Mouse (Mus musculus): ENCODE measurements at regions not wholly inside any gene's neighbourhood (a gene's known extent, or its start where the extent isn't known, plus 50 kb on each side); places are given as distances from the start of the nearest gene placed in this dataset.

DNA sequence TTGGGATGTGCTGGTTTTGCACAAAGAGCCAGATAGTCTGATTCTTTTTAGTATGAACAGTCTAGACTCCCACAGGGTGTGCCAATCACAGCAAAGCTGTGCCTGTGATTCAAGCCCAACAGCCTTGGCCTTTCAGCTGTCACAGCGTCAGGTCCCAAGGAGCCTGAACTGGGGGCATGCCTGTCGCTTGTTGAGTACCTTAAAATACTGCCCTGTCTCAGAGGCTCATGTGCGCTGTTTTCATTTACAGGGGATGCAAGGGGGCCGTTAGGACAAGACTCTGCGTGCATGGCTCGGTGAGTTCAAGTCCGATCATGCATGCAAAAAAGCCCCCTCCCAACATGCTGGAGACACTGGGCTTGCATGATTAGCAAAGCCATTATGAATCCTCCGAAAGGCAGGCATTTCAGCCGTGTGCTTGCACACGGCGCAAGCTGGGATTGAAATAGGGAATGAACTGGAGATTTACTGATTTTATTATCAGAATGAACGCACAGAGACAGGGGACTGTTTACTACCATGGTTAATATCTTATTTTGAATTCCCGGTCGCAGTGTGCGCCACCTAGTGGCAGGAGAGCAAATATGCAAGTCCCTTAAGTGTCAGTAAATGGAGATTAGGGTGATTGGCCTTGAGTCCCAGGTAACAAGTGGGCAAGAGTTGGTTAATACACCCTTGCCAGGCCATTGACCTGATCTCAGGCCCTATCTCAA is 332.8 kb upstream of the Camk1g start:
- peak; percentile 12 to 54 for DNase-seq (ENCODE audit: low spot score in 2 of 2)

DNA sequence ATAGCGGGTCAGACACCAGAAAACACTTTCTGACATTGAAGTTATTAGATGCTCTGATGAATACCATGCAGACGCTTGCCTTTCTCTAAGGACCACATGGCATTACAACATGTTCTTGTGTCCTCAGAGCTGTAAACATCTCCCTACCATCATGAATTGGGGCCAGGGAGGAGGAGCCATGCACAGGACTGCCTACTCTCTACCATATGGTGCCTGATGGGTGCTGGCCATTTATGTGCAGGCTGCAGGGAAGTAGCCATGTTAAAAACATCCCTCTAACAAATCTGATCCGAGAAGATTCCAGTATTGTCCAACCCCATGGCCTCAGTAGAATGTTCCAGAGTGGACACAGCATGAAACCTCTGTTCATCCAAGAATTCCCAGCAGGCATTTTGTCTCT is 330.1 kb upstream of the Camk1g start:
- no peak for DNase-seq (ENCODE audit: low spot score in 2 of 2)

DNA sequence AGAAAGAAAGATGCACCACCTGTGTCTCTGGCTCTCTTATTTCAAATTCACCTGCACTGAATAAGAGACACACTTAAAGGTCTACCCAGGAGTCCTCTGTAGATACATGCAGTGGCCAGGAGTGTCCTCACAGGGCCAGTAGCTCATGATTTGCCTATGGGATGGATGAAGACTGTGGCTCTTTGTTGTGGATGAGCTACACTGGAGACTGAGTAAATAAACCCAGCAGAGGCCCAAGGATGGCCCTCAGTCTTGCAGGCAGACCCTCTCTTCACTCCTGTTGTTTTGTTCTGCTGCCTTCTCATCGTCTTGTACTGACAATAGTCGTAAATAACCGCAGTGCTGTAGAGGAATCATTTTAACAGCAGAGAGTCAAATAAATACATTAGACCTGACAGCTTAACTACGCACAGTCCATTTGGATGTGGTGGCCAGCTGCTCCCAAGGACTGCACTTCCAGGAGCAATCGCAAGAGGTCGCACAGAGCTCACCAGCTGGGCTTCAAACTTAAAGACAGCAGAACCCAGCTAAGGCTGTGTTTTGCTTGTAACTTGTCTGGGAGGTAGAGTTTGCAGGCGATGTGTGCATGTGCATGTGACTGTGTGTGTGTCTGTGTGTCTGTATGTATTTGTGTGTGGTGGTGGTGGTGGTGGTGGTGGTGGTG is 328.6 kb upstream of the Camk1g start:
- peak; percentile 26 to 64 for DNase-seq (ENCODE audit: low spot score in 2 of 2)

DNA sequence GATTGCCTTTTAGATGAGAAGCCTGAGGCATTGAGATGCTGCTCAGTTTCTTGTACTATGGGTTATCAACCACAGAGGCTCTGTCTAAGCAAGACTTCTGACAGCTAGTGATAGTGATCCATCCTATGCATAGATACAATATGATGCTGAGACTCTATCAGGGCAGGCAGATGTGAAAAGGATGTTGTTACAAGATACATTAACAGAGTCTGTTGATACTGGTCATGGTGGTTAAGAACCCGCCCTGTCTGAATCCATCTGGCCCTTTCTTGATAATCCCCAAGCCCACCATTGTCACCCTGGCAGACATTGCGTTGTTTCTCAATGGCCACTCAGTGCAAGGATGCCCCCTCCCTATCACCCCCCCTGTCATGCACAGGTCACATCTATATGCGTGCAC is 327.8 kb upstream of the Camk1g start:
- no peak for DNase-seq (ENCODE audit: low spot score in 2 of 2)

DNA sequence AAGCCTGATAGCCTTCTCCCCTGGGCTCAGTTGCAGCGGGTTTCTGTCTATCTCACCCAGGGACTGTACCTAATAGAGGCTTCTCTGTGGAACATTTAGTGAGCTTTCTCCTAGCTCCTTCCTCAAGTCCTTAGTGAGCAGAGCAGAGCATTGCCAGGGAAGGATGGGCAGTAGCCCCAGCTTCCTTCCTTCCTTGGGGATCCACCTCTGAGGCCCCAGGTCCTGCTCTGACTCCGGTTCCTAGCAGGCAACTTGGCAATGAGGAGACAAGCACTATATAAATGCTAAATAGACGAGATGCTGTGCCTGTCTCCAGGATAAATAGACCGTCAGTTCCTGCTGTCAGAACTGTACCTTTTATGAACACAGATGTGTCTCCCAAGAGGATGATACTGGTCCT is 326.9 kb upstream of the Camk1g start:
- DNase-seq (ENCODE audit: low spot score in 2 of 2): no peak

DNA sequence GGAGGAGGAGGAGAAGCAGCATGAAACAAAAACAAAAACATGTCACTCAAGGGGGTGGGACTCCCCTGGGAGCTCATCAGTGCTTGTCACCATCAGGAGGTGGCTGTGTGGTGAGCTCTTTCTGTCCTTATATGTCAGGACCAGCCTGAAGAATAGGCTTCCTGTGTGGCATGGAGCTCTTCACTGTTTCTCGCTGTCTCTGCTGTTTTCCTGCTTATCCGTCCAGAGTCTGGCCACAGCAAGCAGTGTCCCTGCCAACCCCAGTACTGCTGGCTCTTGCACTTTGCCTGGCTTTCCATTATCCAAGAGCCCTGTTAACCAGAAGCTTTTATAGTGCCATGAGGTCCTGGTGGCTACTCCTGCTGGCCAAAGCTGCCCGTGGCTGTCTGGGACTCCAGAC is 322.9 kb upstream of the Camk1g start:
- no peak for DNase-seq (ENCODE audit: low spot score in 2 of 2)

DNA sequence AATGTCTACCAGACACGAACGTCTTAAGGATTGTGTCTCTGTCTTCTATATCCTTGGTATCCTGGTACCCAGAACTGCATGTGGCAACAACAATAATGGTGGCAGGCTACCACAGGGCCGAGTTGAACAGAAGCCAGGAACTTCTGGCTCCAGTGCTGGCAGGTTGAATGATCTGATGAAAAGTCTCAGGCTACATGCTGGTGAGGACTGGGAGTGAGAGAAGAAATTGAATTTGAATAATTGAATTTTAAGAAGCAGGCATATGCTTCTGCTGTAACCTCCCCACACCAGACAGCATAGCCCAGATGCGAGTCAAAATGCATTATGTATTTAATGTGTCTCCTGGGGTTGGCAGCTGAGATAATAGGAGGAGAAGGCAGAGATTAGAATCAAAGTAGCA is 319.5 kb upstream of the Camk1g start:
- DNase-seq (ENCODE audit: low spot score in 2 of 2): no peak

DNA sequence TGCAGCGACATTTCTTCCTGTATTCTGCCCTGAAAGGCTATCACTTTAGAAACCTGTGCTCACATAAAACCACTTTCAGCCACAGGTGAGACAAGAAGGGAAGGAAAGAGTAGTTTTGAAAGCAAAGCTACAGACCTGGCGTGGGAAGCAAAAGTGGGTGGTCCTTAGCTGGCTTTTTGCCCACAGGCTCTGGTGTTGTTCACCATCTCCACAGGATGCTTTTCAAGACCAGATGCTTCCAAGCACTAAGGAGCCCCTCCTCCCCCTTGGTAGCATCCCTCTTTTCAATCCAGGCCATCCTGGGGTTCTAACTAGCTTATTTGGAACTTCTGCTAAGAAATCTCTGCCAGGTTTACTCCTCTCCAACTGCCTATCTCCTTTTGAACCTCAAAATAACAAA is 312.8 kb upstream of the Camk1g start:
- DNase-seq (ENCODE audit: low spot score in 2 of 2): no peak

DNA sequence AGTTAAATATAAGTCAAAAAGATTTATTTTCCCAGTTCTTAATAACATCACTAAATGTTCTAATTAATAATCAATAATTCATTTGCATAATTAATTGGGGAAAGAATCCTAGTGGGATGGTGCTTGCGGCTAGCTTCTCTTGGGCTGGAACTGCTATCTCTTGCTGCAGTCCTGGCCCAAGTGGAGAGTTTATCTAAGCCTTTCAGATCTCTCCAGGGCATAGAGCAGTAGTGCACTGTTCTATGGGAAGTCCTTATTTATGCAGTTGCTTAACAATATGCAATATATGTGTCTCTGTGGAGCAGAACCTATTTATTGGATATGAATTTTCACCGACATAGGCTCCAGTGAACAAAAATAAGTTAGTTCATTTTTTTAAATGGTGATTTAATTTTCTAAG is 308.4 kb upstream of the Camk1g start:
- DNase-seq (ENCODE audit: low spot score in 2 of 2): no peak

DNA sequence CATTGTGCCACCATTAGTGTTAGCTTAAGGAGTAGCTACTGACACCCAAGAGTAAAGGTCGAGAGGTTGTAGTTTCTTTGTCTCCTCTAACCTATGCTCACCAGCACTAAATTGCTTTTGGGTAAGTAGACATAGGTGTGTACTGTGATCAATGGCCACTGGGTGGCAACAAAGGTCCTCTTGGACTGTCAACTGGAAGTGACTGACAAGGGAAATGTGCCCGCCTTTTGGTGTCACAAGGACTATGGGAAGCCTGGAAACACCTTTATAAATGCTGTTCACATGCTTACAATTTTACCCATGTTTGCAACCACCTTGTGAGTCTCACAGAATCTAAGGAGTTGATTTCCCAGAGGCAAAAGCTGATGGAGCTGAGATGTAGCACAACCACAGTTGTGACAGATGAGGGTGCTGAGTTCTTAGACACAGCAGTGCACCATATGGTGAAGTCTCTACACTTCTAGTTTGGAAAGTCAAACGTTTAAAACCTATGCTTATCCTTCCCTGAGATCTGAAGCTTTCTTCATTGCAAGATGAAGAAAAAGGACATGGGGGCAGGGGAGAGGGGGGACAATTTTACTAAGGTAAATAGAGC is 303.2 kb upstream of the Camk1g start:
- DNase-seq (ENCODE audit: low spot score in 2 of 2): peak; percentile 27 to 60

DNA sequence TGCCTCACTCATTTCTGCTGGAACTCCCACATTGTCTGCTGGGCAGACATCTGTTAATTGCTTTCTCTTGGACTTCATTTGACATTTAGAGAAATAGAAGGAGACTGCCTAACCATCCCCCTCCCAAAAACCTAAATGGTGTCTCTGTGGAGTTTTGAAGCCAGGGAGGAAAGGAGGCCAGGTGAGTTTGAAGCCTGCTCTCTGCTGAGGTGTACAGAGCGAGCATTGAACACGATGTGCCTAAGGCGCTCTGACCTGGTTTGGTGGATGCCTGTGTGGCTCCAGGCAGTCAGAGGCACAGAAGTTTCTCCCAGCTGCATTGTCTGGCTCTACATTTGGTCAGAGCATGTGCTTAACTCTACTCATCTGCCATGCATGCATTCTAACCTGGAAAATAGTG is 302.6 kb upstream of the Camk1g start:
- no peak for DNase-seq (ENCODE audit: low spot score in 2 of 2)

DNA sequence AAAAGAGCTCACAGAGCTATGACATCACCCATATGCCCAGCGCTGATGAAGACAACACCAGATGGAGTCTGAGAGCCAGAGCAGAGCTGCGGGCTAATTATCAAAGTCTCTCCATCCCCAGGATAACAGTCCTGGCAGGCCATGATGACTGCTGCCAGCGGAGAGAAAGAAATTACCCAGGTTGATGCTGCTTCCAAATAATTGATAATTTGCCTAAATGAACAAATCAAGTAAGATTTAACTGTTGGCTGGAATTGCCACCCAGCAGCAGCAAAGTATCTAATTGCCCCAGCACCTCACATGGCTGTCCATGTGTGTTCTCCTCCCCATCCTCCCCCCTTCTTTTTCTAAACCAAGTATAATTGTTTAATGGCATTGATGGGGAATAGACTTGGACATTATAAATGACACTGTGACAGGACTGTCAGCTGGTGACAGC is 301.7 kb upstream of the Camk1g start:
- DNase-seq (ENCODE audit: low spot score in 2 of 2): no peak

DNA sequence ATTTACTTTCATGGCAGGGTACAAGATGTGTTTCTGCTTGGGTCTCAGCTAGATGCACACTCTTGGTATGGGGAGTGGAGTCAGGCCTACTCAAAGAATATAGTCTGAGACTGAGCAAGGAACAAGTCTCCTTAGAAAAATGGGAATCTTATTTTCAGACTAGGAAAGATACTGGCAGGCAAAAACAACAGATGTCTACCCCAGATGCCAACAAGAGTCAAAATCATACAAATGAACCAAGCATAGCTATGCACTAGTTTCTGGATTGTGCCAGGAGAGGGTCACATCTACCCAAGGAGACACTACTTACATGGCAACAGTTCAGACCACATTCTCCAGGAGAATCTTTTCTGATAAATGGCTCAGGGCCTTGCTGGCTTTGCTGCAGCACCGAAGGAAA is 300.9 kb upstream of the Camk1g start:
- DNase-seq (ENCODE audit: low spot score in 2 of 2): no peak

DNA sequence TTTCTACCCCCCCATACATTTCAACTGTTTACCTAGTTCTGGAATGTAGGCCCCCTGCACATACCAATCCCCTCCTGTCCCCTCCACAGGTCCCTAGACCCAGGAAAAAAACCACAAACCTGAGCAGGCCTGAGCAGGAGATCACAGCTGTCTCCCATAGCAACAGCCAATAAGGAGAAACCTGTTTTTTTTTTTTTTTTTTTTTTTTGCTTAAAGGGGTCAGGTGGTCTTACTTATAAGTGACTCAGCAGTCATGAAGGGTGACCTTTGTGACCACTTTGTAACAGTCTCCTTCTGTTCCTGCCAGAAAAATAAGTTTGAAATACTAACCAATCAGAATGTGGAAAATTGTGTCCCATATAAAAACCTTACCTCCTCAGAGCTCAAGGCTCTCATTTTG is 299.9 kb upstream of the Camk1g start:
- no peak for DNase-seq (ENCODE audit: low spot score in 2 of 2)

DNA sequence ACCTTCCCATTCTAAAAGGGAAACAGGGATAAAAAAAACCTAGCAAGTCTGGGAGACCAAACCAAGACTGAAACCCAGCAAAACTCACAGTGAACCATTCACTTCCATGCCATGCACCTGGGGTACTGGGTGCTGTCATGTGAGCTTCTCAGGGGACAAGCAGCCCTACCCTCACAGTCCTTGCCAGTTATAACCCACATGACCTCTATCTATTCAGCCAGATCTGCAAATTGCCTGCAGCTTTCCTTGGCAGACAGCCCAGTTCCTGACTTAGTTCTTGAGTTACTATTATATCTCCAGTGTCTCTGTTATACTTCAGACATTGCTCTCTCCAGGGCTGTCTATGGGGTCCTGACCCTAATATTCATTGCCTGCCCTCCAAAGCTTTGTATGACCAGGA is 298.7 kb upstream of the Camk1g start:
- DNase-seq (ENCODE audit: low spot score in 2 of 2): peak; percentile 46 to 77

DNA sequence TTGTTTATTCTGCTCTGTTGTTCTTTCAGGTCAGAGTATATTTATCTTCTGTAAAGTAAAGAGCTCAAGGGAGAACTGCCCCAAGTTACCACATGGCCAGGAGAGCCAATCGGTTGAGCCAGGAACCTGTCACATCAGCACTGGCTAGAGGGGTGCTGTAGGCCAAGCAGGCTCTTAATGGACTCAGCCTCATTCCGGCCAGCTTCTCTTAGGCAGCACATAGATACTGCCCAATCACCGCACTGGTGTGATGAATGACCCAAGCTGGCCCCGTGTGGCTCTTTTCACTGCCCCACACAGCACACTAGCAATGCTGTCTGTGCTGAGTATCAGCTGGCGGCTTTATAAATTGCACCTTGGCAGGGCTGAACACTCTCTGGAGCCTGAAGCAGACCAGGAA is 295.8 kb upstream of the Camk1g start:
- DNase-seq (ENCODE audit: low spot score in 2 of 2): no peak

DNA sequence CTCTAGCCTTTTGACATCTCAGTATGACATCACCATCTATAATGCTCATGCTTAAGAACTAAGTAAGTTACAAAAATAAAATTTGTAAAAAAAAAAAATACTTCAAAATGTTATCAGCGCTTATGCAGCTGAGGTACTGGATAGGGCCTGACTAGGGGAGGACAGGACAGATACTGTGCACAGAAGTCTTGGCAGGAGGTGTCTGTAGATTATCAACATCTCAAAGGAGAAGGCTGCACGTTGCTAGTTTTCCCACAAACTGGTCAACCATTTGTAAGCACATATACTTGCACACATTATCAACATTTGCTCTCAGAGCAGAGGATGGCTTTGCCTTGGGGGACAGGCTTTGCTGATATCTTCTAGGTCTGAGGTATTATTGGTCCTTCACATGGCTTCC is 294.5 kb upstream of the Camk1g start:
- DNase-seq (ENCODE audit: low spot score in 2 of 2): no peak

DNA sequence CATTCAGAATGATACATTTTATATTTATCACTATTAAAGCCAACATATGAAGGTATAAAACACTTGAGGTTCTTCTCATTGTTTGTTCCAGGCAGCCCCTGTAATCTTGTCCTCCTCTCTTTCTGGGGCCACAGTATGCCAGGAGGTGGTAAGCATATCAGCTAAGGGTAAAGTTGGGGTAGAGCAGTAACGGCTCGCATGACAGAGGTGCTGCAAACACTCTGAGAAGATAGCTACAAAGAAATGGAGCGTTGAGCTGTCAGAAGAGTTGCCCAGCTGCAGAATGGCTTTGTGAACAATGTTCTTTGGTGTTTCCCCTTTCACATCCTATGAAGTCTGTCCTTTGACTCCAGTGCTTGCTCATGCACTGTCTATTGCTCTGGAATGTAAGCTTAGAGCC is 293.5 kb upstream of the Camk1g start:
- DNase-seq (ENCODE audit: low spot score in 2 of 2): no peak

DNA sequence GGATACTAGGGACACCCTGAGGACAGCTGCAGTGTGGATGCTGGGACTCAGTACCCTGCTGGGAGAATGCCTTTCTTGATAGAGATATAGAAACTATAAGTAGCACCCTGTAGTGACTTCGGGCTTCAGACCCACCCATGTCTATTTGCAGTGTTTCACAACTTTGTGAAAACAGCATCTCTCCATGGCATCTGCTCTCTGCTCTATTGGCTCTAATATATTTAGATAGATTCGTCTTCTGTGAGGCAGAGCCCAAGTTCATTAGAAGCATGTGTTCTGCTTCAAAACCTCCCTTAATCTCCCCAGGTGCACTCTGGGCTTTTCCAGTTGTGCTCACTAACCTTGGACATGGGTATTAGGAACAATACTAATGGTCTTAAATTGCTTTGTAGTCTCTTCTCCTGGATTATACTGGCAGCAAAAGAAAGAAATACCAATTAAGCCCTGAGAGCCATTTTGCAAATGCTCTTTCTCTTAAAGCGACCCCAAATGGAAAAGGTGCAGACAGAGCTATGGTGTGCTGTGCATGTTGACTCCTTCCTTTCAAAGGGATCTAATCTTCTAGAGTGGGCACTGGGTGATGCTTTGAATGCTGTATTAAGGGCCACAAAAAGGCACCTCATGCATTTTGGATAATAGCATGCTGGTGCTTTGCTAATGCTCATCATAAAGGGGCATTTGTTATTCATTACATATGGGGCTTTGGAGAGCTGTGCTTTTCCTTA is 292.2 kb upstream of the Camk1g start:
- no peak for DNase-seq (ENCODE audit: low spot score in 2 of 2)

DNA sequence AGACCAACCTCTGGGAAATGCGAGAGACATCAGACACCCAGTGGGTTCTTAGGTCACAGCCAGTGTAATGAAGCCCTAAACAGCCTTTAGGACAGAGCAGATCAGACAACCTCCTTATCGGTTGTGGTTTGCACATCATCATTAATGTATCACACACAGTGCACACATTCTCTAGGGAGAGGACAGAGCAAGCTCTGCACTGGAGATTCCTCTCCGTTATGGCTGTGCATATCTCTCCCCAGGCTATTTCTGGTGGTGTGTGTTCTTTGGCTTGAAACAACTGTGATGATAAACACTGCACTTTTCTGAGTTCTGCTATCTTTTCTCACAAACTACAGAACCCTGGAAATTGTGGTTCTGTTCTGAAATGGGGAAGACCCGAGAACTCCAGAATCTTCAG is 291.3 kb upstream of the Camk1g start:
- DNase-seq (ENCODE audit: low spot score in 2 of 2): no peak

DNA sequence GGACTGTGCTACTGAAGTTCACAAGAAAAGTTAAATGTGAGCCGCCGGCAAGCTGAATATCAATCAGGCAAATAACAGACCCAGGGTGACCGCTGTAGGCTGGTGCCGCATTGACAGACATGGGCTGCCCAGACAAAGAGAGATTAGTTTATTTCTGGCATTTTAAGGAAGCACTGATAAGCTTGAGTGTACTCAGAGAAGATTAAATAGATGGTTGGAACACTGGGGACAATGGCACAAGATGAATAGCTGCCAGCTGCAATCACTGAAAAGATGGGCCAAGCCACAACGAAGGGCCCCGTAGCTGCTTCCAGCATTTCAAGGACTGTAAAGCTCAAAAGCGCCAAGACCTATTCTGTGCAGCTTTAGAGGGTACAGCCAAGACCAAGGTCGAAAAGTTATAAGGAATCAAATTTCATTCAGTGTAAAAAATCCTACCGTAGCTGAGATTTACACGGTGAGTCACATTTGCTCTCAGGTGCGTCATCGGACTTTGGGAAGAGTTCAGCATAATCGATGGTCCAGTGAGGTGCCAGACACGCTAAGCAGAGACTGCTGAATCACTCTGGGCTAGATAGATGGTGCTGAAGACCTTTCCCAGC is 285.1 kb upstream of the Camk1g start:
- no peak for DNase-seq (ENCODE audit: low spot score in 2 of 2)

DNA sequence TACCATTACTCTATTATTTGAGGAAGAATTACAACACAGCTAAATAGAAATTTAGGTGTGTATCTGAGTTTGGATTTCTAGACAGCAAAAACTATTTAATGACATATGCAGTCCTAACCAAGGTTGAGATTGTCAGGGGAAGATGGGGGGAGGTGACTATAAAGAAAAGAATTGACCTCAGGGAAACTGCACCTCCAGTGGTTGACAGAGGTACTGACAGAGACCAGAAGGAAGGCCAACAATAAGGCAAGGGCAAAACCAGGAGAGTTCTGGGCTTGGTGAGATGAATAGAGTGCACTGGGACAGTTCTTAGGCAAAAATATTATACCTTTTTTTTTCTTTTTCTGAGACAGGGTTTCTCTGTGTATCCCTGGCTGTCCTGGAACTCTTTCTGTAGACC is 280.2 kb upstream of the Camk1g start:
- no peak for DNase-seq (ENCODE audit: low spot score in 2 of 2)

Measured in spleen, postnatal 10 days (tissue).